Mouse (Mus musculus): ENCODE measurements around the gene Slit3.

DNA sequence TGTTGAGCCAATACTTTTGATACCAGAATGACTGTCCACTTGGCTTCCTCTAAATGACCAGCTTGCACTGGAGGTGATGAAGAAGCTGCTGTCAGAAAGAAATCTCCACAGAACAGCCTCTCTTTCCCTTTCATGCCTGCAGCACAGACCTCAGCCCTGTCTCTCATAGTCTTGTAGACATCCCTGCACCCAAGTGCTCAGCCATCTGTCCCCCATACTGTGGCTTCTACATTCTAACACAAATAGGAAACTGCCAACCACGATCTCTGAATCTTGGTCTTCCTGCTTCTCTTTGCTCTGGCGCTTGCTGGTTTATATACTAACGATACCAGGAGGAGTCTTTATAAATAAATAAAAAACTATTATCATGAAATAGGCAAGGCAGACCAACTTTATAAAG is 184.9 kb downstream of the Slit3 start:
- TF ChIP-seq GATA1 (IDR thresholded peaks at IDR 0.05; ENCODE audit: borderline replicate concordance, low read length) (no peak), CTCF (IDR thresholded peaks at IDR 0.05; ENCODE audit: low read depth, low read length) (no peak), TAL1 (conservative IDR thresholded peaks at IDR 0.05; ENCODE audit: low read depth, low read length) (no peak), GATA2 (IDR thresholded peaks at IDR 0.05; ENCODE audit: borderline replicate concordance, low read depth, low read length) (no peak), POLR2AphosphoS5 (IDR thresholded peaks at IDR 0.05; ENCODE audit: insufficient replicate concordance, low read depth, low read length) (no peak)

Measured in G1E (cell line).